Mouse (Mus musculus): ENCODE measurements at regions not wholly inside any gene's neighbourhood (a gene's known extent, or its start where the extent isn't known, plus 50 kb on each side); places are given as distances from the start of the nearest gene placed in this dataset.

GRCm38 (mm10) chr6:89242371-89243288, 119.8 kb downstream of the Plxna1 start:
- no peak for ATAC-seq (replicated peaks; ENCODE audit: low FRiP score, poor library complexity, severe bottlenecking)

DNA sequence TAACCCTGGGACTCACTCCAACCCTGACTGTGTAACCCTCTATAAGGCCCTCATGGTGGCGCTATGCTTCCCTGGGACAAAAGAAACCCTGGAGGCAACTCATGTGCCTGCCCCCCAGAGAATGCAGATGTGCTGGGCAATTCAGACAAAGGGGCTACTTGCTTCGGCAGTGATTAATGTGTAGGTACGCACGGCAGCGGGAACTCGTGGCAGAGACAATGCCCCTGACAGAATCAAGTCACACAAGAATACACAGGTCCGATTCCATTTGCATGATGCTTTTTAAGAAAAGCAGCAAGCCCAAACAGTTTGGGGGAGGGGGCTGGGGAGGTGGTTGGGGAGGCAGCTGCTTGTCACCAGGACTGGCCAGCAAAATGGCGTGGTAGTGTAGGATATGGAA, 116.9 kb downstream of the Plxna1 start:
- ATAC-seq (replicated peaks; ENCODE audit: low FRiP score, poor library complexity, severe bottlenecking) = no peak

- no peak for ATAC-seq (replicated peaks; ENCODE audit: low FRiP score, poor library complexity, severe bottlenecking)
Measured at GRCm38 (mm10) chr6:89246261-89246660, 116.2 kb downstream of the Plxna1 start.

- no peak for ATAC-seq (replicated peaks; ENCODE audit: low FRiP score, poor library complexity, severe bottlenecking)
Measured at GRCm38 (mm10) chr6:89248574-89248973, 113.8 kb downstream of the Plxna1 start.

GRCm38 (mm10) chr6:89249303-89249702, 113.1 kb downstream of the Plxna1 start:
- no peak for ATAC-seq (replicated peaks; ENCODE audit: low FRiP score, poor library complexity, severe bottlenecking)

GRCm38 (mm10) chr6:89251641-89252040, 110.8 kb downstream of the Plxna1 start:
- no peak for ATAC-seq (replicated peaks; ENCODE audit: low FRiP score, poor library complexity, severe bottlenecking)

DNA sequence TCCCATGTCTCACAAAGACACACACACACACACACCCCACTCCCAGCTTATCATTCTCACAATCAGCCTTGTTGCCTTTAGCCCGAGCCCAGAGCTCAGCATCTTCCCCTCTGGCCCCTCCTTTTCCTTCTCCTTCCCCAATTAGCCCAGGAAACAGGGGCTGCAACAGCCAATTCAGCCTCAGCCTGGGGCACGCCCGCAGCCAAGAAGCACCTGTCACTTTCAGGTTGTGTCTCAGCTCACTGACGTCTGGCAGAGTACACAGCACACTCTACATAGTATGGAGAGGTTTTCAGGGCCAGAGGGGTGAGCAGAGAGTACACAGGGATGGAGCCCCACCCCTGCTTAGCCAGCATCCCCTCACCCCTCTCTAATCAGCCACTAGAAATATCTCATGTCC, 106.4 kb downstream of the Plxna1 start:
- no peak for ATAC-seq (replicated peaks; ENCODE audit: low FRiP score, poor library complexity, severe bottlenecking)

GRCm38 (mm10) chr6:89256630-89257292, 105.7 kb downstream of the Plxna1 start:
- ATAC-seq (replicated peaks; ENCODE audit: low FRiP score, poor library complexity, severe bottlenecking) = no peak

DNA sequence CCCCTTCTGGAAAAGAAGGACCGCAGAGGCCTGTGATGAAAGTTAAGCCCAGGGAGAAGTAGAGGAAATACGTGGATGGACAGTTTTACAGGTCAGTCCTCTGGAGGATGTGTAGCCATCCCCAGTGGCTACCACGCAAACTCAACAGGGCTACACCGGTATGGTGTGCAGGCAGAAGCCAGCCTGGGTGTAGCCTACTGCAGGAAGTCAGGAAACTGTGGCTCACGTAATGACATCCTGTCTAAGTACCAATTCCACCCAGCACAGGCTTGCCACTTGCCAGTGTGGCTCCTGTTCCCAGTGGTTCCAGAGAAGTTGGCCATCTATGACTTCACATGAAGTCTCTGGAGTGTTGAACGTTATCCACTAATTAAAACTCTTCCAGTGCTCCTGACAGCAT, 105.0 kb downstream of the Plxna1 start:
- no peak for ATAC-seq (replicated peaks; ENCODE audit: low FRiP score, poor library complexity, severe bottlenecking)

GRCm38 (mm10) chr6:89258140-89258539, 104.3 kb downstream of the Plxna1 start:
- no peak for ATAC-seq (replicated peaks; ENCODE audit: low FRiP score, poor library complexity, severe bottlenecking)

DNA sequence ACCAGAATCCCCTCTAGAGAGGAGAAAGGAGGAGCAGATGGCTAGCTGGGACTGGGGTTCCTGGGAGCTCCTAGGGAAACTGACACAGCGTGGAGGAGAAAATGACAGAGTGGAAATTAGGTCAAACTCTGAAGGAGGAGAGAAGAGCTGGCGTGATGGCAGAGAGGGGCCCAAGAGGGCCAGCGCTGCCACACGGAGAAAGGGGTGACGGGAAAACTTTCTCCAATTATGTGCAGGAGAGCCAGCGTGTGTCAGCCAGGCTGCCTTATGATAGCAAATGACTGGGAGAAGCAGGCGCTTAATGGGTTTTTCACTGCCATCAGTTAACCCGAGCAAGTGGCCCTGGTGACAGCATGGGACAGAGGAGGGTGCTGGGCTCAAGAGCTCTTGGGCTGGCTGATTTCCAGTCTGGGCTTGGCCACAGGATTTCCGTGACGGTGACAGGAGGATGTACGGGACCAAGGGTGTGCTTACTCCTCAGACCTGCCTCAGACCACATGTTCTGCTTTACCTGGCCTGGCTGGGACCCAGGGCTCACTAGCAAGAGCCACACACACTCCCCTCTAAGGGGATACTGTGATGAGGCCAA, 102.9 kb downstream of the Plxna1 start:
- no peak for ATAC-seq (replicated peaks; ENCODE audit: low FRiP score, poor library complexity, severe bottlenecking)

GRCm38 (mm10) chr6:89262958-89263357, 99.5 kb downstream of the Plxna1 start:
- ATAC-seq (replicated peaks; ENCODE audit: low FRiP score, poor library complexity, severe bottlenecking) = no peak

DNA sequence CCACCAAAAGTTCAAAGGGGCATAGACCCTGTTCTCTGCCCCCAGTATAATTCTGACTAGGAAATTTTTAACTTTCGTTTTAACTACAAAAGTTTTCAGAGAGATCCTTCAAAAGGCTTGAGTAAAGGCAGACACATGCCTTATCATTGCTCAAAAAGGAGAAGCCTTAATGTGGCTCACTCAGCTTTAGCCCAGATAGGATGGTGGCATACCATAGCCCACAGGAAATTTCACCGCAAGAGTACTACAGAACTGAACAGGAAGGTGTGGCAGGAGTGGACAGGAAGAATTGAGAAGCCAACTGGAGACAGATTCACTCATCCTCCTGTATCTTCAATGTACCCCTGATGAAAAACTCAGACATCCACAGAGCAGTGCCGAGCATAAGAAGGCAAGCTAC, 97.1 kb downstream of the Plxna1 start:
- no peak for ATAC-seq (replicated peaks; ENCODE audit: low FRiP score, poor library complexity, severe bottlenecking)
